Mouse (Mus musculus) spleen, postnatal 10 days (tissue): Measurements from ENCODE around the gene Gpcpd1.
A peak's percentile ranks its signal among the peaks of the same experiment; 100 is the strongest.

Source experiments
- DNase-seq, 2 experiments: peaks; one replicate each; pipeline ENCODE4 v3.0.0; 2021 to 2022; ENCODE audit warnings: low spot score in 2 of 2

Gpcpd1 gene

GRCm38 (mm10) chr2:132586006-132586405, 1.5 kb downstream of the Gpcpd1 start:
- no peak for DNase-seq

- no peak for DNase-seq
Observed at GRCm38 (mm10) chr2:132584191-132584590, 3.3 kb downstream of the Gpcpd1 start.

- DNase-seq, result no peak
Observed at GRCm38 (mm10) chr2:132583126-132583525, 4.4 kb downstream of the Gpcpd1 start.

- peak in 1 of 2 experiments; percentile 45 for DNase-seq
Observed at GRCm38 (mm10) chr2:132582227-132582626, 5.3 kb downstream of the Gpcpd1 start.

GRCm38 (mm10) chr2:132579689-132580088, 7.8 kb downstream of the Gpcpd1 start:
- no peak for DNase-seq

GRCm38 (mm10) chr2:132578711-132579110, 8.8 kb downstream of the Gpcpd1 start:
- no peak for DNase-seq

- peak; percentile 99 for DNase-seq
Observed at GRCm38 (mm10) chr2:132578059-132578458, 9.5 kb downstream of the Gpcpd1 start.

- peak; percentile 75 to 83 for DNase-seq
Observed at GRCm38 (mm10) chr2:132577431-132577981, 10.0 kb downstream of the Gpcpd1 start.

- DNase-seq, result no peak
Observed at GRCm38 (mm10) chr2:132576522-132577135, 10.9 kb downstream of the Gpcpd1 start.

GRCm38 (mm10) chr2:132575759-132576439, 11.6 kb downstream of the Gpcpd1 start:
- peak; percentile 57 to 64 for DNase-seq

- no peak for DNase-seq
Observed at GRCm38 (mm10) chr2:132575256-132575655, 12.3 kb downstream of the Gpcpd1 start.

GRCm38 (mm10) chr2:132573280-132573679, 14.2 kb downstream of the Gpcpd1 start:
- DNase-seq, result no peak

GRCm38 (mm10) chr2:132572651-132573050, 14.9 kb downstream of the Gpcpd1 start:
- DNase-seq, result no peak

GRCm38 (mm10) chr2:132571301-132571700, 16.2 kb downstream of the Gpcpd1 start:
- DNase-seq, result no peak

- no peak for DNase-seq
Observed at GRCm38 (mm10) chr2:132570869-132571268, 16.7 kb downstream of the Gpcpd1 start.

- DNase-seq, result no peak
Observed at GRCm38 (mm10) chr2:132569686-132570085, 17.8 kb downstream of the Gpcpd1 start.

- DNase-seq, result no peak
Observed at GRCm38 (mm10) chr2:132567414-132567813, 20.1 kb downstream of the Gpcpd1 start.

- DNase-seq, result no peak
Observed at GRCm38 (mm10) chr2:132561860-132562259, 25.7 kb downstream of the Gpcpd1 start.

- DNase-seq, result no peak
Observed at GRCm38 (mm10) chr2:132527864-132528263, 59.7 kb downstream of the Gpcpd1 start.

GRCm38 (mm10) chr2:132526894-132527532, 60.5 kb downstream of the Gpcpd1 start:
- DNase-seq, result no peak

- no peak for DNase-seq
Observed at GRCm38 (mm10) chr2:132526110-132526509, 61.4 kb downstream of the Gpcpd1 start.

GRCm38 (mm10) chr2:132518021-132518901, 69.3 kb downstream of the Gpcpd1 start:
- no peak for DNase-seq
